Mouse (Mus musculus) bone marrow, adult 2 months (tissue): ENCODE data around the gene Adcy9.

Experiments
- CTCF ChIP-seq: fragments of 200-500 bp; IDR thresholded peaks from 2 replicates; pipeline ENCODE4 v1.5.1; 2011; ENCODE audit warnings: low read length, control low read depth; ENCODE audit not compliant: control insufficient read depth, insufficient read depth
- POLR2A ChIP-seq: fragments of 200-500 bp; IDR thresholded peaks from 2 replicates; pipeline ENCODE4 v1.6.1; 2011; ENCODE audit warnings: low read depth, mild to moderate bottlenecking, control low read depth, low read length, borderline replicate concordance; ENCODE audit not compliant: control insufficient read depth

- TF ChIP-seq POLR2A, result no peak; the same call in 1 of the 2 replicates
- TF ChIP-seq CTCF, result no peak
These were observed at the start of gene Adcy9 for GRCm38 (mm10) chr16:4420298-4421054.
